9 mouse cellular contexts compared by ENCODE assay signal in genomic region chr6:88639921-88640320, GRCm38 (mm10). TPM values are rescaled to one million over a fixed set of nuclear protein-coding genes. Genes with fewer than 3 reads are reported as not detected.
A peak's percentile ranks its signal among the peaks of the same experiment; 100 is the strongest.
DNase-seq lines count a peak whose midpoint lies in the region; ATAC-seq lines count a peak whose summit lies in the region.
"Had no signal": no experiment of that assay in that cellular context is flagged by ENCODE, and none has a peak within 500 bp of the region (broad histone marks: within the 10 kb centered on the region; RNA-seq: fewer than 3 reads in every experiment).

No protein-coding gene starts in this region.

- H3K4me1 ChIP-seq in embryonic facial prominence, embryonic 14.5 days (ENCODE audit: control insufficient read depth, insufficient read depth, low read length): peaks cover 4% of the 10 kb centered on the region; the same call in 1 of the 2 replicates
- H3K4me1 ChIP-seq in hindbrain, embryonic 13.5 days (replicated peaks): peaks cover 16% of the 10 kb centered on the region

- no peak overlapping the region for H3K4me3 ChIP-seq in embryonic facial prominence, embryonic 14.5 days (ENCODE audit: low read depth, low read length)
- no peak overlapping the region for H3K4me3 ChIP-seq in hindbrain, embryonic 13.5 days
- H3K4me3 ChIP-seq: myocyte had no signal

- peaks cover 9% of the 10 kb centered on the region for H3K9me3 ChIP-seq in embryonic facial prominence, embryonic 14.5 days (ENCODE audit: control insufficient read depth, low read length)
- peaks cover 7% of the 10 kb centered on the region for H3K9me3 ChIP-seq in hindbrain, embryonic 13.5 days

- peak; percentile 87 for DNase-seq in heart, adult 11 months
- no peak for DNase-seq in heart, adult 9 months (ENCODE audit: low spot score in 2 of 2)
- peak; percentile 39 for DNase-seq in embryonic facial prominence, embryonic 14.5 days (ENCODE audit: low spot score)
- peak; percentile 34 to 49 for DNase-seq in left cerebral cortex, postnatal 36 days (ENCODE audit: low spot score in 2 of 2)
- peak; percentile 32 for DNase-seq in retina, postnatal 7 days (ENCODE audit: low read depth, low spot score)
- no peak for DNase-seq in thymus, postnatal 0 days (ENCODE audit: low spot score)
- DNase-seq in spleen, postnatal 10 days (ENCODE audit: low spot score in 2 of 2): no peak

- intact Hi-C loops in left cerebral cortex, postnatal 36 days (cut with DNase I): no loop called here

- H3K27ac ChIP-seq in embryonic facial prominence, embryonic 14.5 days (replicated peaks; ENCODE audit: low read depth, low read length): no peak overlapping the region
- H3K27ac ChIP-seq in hindbrain, embryonic 13.5 days: peak overlapping the region; percentile 67

- H3K36me3 ChIP-seq in embryonic facial prominence, embryonic 14.5 days (ENCODE audit: control insufficient read depth, insufficient read depth, low read length): no peaks in the 10 kb centered on the region
- no peaks in the 10 kb centered on the region for H3K36me3 ChIP-seq in hindbrain, embryonic 13.5 days

- 7% methylated on average over 9 of the region's 9 CpGs for WGBS in embryonic facial prominence, embryonic 14.5 days
- 4% methylated on average over 9 of the region's 9 CpGs for WGBS in hindbrain, embryonic 13.5 days

- H3K9ac ChIP-seq in embryonic facial prominence, embryonic 14.5 days (ENCODE audit: low read depth, low read length): no peak overlapping the region
- peak overlapping the region; percentile 14; the same call in 1 of the 2 replicates for H3K9ac ChIP-seq in hindbrain, embryonic 13.5 days

- no peak for ATAC-seq in embryonic facial prominence, embryonic 14.5 days (ENCODE audit: low read depth)
- peak; percentile 52; the same call in 1 of the 2 replicates for ATAC-seq in hindbrain, embryonic 13.5 days (ENCODE audit: low FRiP score)

- H3K4me2 ChIP-seq in embryonic facial prominence, embryonic 14.5 days (ENCODE audit: low read depth, low read length): 0 out of 2 replicates have a peak overlapping the region, but pooled peaks have one; percentile 15
- peak overlapping the region; percentile 32 for H3K4me2 ChIP-seq in hindbrain, embryonic 13.5 days

- no peaks in the 10 kb centered on the region for H3K27me3 ChIP-seq in embryonic facial prominence, embryonic 14.5 days (replicated peaks; ENCODE audit: control insufficient read depth, insufficient read depth, low read length)
- no peaks in the 10 kb centered on the region for H3K27me3 ChIP-seq in hindbrain, embryonic 13.5 days

RNA-seq across cellular contexts. Expression of gene Kbtbd12, which starts 2.2 kb away (rescaled TPM):
- 3.7 TPM in 2 replicates for polyA plus RNA-seq in embryonic facial prominence, embryonic 14.5 days (2014; fragmentation: Nextera tagmentation; extraction: Ambion mirVana)
- polyA plus RNA-seq in hindbrain, embryonic 13.5 days (2015; fragmentation: Nextera tagmentation; extraction: Ambion mirVana): 0.14 and 0.26 TPM in 2 replicates
- total RNA-seq in left cerebral cortex, postnatal 36 days (2021): under 1 TPM; 0.42 to 0.66 TPM
- 0.13 and 0.21 TPM in 2 replicates for polyA plus RNA-seq in thymus, postnatal 0 days (2015; fragmentation: Nextera tagmentation; extraction: Ambion mirVana)

Comparison
In these comparisons a context has a peak if more than half of its experiments do, and no peak if none do; other contexts are left out.
1. DNase-seq: peak in heart, adult 11 months (single experiment), embryonic facial prominence, embryonic 14.5 days (single experiment), left cerebral cortex, postnatal 36 days (2 of 2) and retina, postnatal 7 days (single experiment); none in heart, adult 9 months (0 of 2), thymus, postnatal 0 days (single experiment) and spleen, postnatal 10 days (0 of 2).